ENCODE assay signal across 23 mouse cellular contexts in genomic region chr13:96932745-96933144, GRCm38 (mm10). TPM values are rescaled to one million over a fixed set of nuclear protein-coding genes. Genes with fewer than 3 reads are reported as not detected.
DNase-seq lines count a peak whose midpoint lies in the region; ATAC-seq and TF ChIP-seq lines count a peak whose summit lies in the region.
"Had no signal": no experiment of that assay in that cellular context is flagged by ENCODE, and none has a peak within 500 bp of the region (broad histone marks: within the 10 kb centered on the region; RNA-seq: fewer than 3 reads in every experiment).

No protein-coding gene starts in this region.

- H3K9ac ChIP-seq in heart, adult 2 months (ENCODE audit: low read depth, low read length): no peak overlapping the region
- H3K9ac ChIP-seq in hindbrain, postnatal 0 days (replicated peaks; ENCODE audit: low read length): no peak overlapping the region
- H3K9ac ChIP-seq in midbrain, embryonic 16.5 days (ENCODE audit: low read depth, low read length): no peak overlapping the region
- H3K9ac ChIP-seq: embryonic facial prominence, embryonic 15.5 days; limb, embryonic 12.5 days; liver, postnatal 0 days; midbrain, embryonic 12.5 days had no signal

- H3K4me3 ChIP-seq in heart, adult 2 months: no peak overlapping the region
- H3K4me3 ChIP-seq in hindbrain, postnatal 0 days (ENCODE audit: low read length): no peak overlapping the region
- no peak overlapping the region for H3K4me3 ChIP-seq in midbrain, embryonic 16.5 days (ENCODE audit: low read depth, low read length)
- H3K4me3 ChIP-seq: embryonic facial prominence, embryonic 15.5 days; limb, embryonic 12.5 days; midbrain, embryonic 12.5 days had no signal

- 89% methylated on average over 5 of the region's 5 CpGs for whole genome bisulfite sequencing in heart, adult 2 months
- 84% methylated on average over 5 of the region's 5 CpGs for WGBS in hindbrain, postnatal 0 days
- WGBS in midbrain, embryonic 16.5 days: 95% methylated on average over 5 of the region's 5 CpGs

- intact Hi-C loops in heart, adult 2 months (cut with DNase I): no loop called here
- intact Hi-C loops in left cerebral cortex, postnatal 25 days (cut with DNase I): loop anchor here (2.0 kb wide), 2 partner anchors 76 to 248 kb away; no protein-coding TSS in a partner anchor

- no peaks in the 10 kb centered on the region for H3K9me3 ChIP-seq in hindbrain, postnatal 0 days (ENCODE audit: low read length)
- H3K9me3 ChIP-seq in midbrain, embryonic 16.5 days (replicated peaks; ENCODE audit: control insufficient read depth, low read length, poor library complexity, severe bottlenecking): no peaks in the 10 kb centered on the region
- H3K9me3 ChIP-seq: embryonic facial prominence, embryonic 15.5 days; G1E; limb, embryonic 12.5 days; midbrain, embryonic 12.5 days had no signal

- ATAC-seq in hindbrain, postnatal 0 days: no peak
- no peak for ATAC-seq in midbrain, embryonic 16.5 days
- ATAC-seq: liver, postnatal 0 days; Patski had no signal

- no peak for TF ChIP-seq POLR2A in heart, adult 2 months (IDR thresholded peaks at IDR 0.05; ENCODE audit: insufficient read depth, low read depth, low read length)

- DNase-seq in heart, adult 11 months: peak; percentile 71
- no peak for DNase-seq in heart, adult 2 months
- DNase-seq in frontal cortex, adult 2 months (ENCODE audit: extremely low spot score in 1 of 2, low spot score in 1 of 2): peak; percentile 83 to 84
- peak; percentile 64 to 96 for DNase-seq in left cerebral cortex, postnatal 25 days (ENCODE audit: low spot score in 2 of 2)
- DNase-seq in right cerebral cortex, postnatal 25 days: peak; percentile 82
- no peak for DNase-seq in hindbrain, postnatal 0 days (ENCODE audit: low spot score)
- DNase-seq in lung, adult 18-20 months: no peak
- DNase-seq: cerebellum, adult 11-12 months; heart, postnatal 10 days; kidney, adult 18-20 months; liver, postnatal 0 days; lung, postnatal 10 days had no signal

- TF ChIP-seq EP300 in heart, adult 2 months (IDR thresholded peaks at IDR 0.05; ENCODE audit: insufficient read depth, low read depth, low read length): no peak

- H3K36me3 ChIP-seq in heart, adult 2 months (ENCODE audit: control insufficient read depth, insufficient read depth, low read length): no peaks in the 10 kb centered on the region
- H3K36me3 ChIP-seq in hindbrain, postnatal 0 days (ENCODE audit: insufficient read depth, low read length): no peaks in the 10 kb centered on the region
- no peaks in the 10 kb centered on the region for H3K36me3 ChIP-seq in midbrain, embryonic 16.5 days (ENCODE audit: control insufficient read depth, insufficient read depth, low read length)
- H3K36me3 ChIP-seq: embryonic facial prominence, embryonic 15.5 days; G1E; limb, embryonic 12.5 days; midbrain, embryonic 12.5 days had no signal

- no peaks in the 10 kb centered on the region for H3K27me3 ChIP-seq in heart, adult 2 months (ENCODE audit: control insufficient read depth, insufficient read depth, low read length)
- H3K27me3 ChIP-seq in hindbrain, postnatal 0 days (ENCODE audit: insufficient read depth, low read length): no peaks in the 10 kb centered on the region
- H3K27me3 ChIP-seq in midbrain, embryonic 16.5 days (ENCODE audit: control insufficient read depth, insufficient read depth, low read depth, low read length): no peaks in the 10 kb centered on the region
- H3K27me3 ChIP-seq: CH12.LX; embryonic facial prominence, embryonic 15.5 days; limb, embryonic 12.5 days; Patski had no signal

- no peaks in the 10 kb centered on the region for H3K4me1 ChIP-seq in heart, adult 2 months (ENCODE audit: control insufficient read depth, insufficient read depth, low read length)
- no peaks in the 10 kb centered on the region for H3K4me1 ChIP-seq in hindbrain, postnatal 0 days (ENCODE audit: insufficient read depth, low read length)
- no peaks in the 10 kb centered on the region for H3K4me1 ChIP-seq in midbrain, embryonic 16.5 days (ENCODE audit: control insufficient read depth, insufficient read depth, low read length)
- H3K4me1 ChIP-seq: embryonic facial prominence, embryonic 15.5 days had no signal

- H3K4me2 ChIP-seq in hindbrain, postnatal 0 days (ENCODE audit: low read depth, low read length): no peak overlapping the region
- no peak overlapping the region for H3K4me2 ChIP-seq in midbrain, embryonic 16.5 days (ENCODE audit: low read length)
- H3K4me2 ChIP-seq: embryonic facial prominence, embryonic 15.5 days; limb, embryonic 12.5 days; liver, embryonic 11.5 days; midbrain, embryonic 12.5 days had no signal

- TF ChIP-seq CTCF in heart, adult 2 months (IDR thresholded peaks at IDR 0.05): no peak
- no peak for TF ChIP-seq CTCF in hindbrain, postnatal 0 days (IDR thresholded peaks at IDR 0.05; ENCODE audit: low read depth)

- H3K27ac ChIP-seq in heart, adult 2 months: no peak overlapping the region
- H3K27ac ChIP-seq in hindbrain, postnatal 0 days: no peak overlapping the region
- H3K27ac ChIP-seq in midbrain, embryonic 16.5 days (ENCODE audit: low read length): no peak overlapping the region
- H3K27ac ChIP-seq: embryonic facial prominence, embryonic 15.5 days; limb, embryonic 12.5 days; midbrain, embryonic 12.5 days; stomach, postnatal 0 days had no signal

- H3K79me2 ChIP-seq in heart, adult 2 months (replicated peaks; ENCODE audit: control insufficient read depth, insufficient read depth, low read length): no peaks in the 10 kb centered on the region

RNA-seq across cellular contexts. Expression of gene Gcnt4, which starts 8.3 kb away (rescaled TPM):
- total RNA-seq in heart, adult 2 months (2021): under 1 TPM; 0.11 to 0.13 TPM
- polyA plus RNA-seq in heart, adult 2 months (2012; rRNA removed): 0.03 and 0.04 TPM in 2 replicates
- 8.1 and 8.8 TPM in 2 replicates for polyA plus RNA-seq in frontal cortex, adult 2 months (2012; rRNA removed)
- total RNA-seq in left cerebral cortex, postnatal 25 days (2021): 10 to 100 TPM in 1 of 2 experiments, 1 to 10 TPM in 1; 9.2 to 11.8 TPM
- total RNA-seq in hindbrain, postnatal 0 days (2014; rRNA removed): 0.65 and 0.94 TPM in 2 replicates
- 0.15 and 0.19 TPM in 2 replicates for polyA plus RNA-seq in hindbrain, postnatal 0 days (2015; fragmentation: Nextera tagmentation; extraction: Ambion mirVana)
- 0.05 and 0.24 TPM in 2 replicates for polyA plus RNA-seq in midbrain, embryonic 16.5 days (2015; fragmentation: Nextera tagmentation; extraction: Ambion mirVana)
- total RNA-seq: CH12.LX; monocyte, adult 5-6 weeks; neutrophil, adult 5-6 weeks had no signal
- polyA plus RNA-seq: G1E had no signal

Comparison
In these comparisons a context has a peak if more than half of its experiments do, and no peak if none do; other contexts are left out.
1. DNase-seq: peak in heart, adult 11 months (single experiment), frontal cortex, adult 2 months (2 of 2), left cerebral cortex, postnatal 25 days (2 of 2) and right cerebral cortex, postnatal 25 days (single experiment); none in heart, adult 2 months (0 of 2), hindbrain, postnatal 0 days (single experiment) and lung, adult 18-20 months (0 of 2).